Comparison of ENCODE assay signal across 8 mouse cellular contexts in genomic region chr11:44519950-44520761, GRCm38 (mm10). TPM values are rescaled to one million over a fixed set of nuclear protein-coding genes. Genes with fewer than 3 reads are reported as not detected.
A peak's percentile ranks its signal among the peaks of the same experiment; 100 is the strongest.
DNase-seq lines count a peak whose midpoint lies in the region; ATAC-seq and TF ChIP-seq lines count a peak whose summit lies in the region.

No protein-coding gene starts in this region.

- no peak for TF ChIP-seq RAD21 in MEL (IDR thresholded peaks at IDR 0.05; ENCODE audit: low read depth, low read length)

- H3K36me3 ChIP-seq in MEL (ENCODE audit: control insufficient read depth in 1 of 2, insufficient read depth in 2 of 2, low read length in 2 of 2) = peaks cover 18 to 32% of the 10 kb centered on the region in 2 experiments
- H3K36me3 ChIP-seq in hindbrain, embryonic 10.5 days = peaks cover 18% of the 10 kb centered on the region
- no peaks in the 10 kb centered on the region for H3K36me3 ChIP-seq in lung, postnatal 0 days (ENCODE audit: insufficient read depth, low read length)

- no peaks in the 10 kb centered on the region for H3K27me3 ChIP-seq in MEL (ENCODE audit: control insufficient read depth in 1 of 2, insufficient read depth in 2 of 2, low read length in 2 of 2)
- no peaks in the 10 kb centered on the region for H3K27me3 ChIP-seq in hindbrain, embryonic 10.5 days (ENCODE audit: insufficient read depth, poor library complexity, severe bottlenecking)
- H3K27me3 ChIP-seq in lung, postnatal 0 days (replicated peaks; ENCODE audit: insufficient read depth, low read length) = no peaks in the 10 kb centered on the region

- peaks cover 54% of the 10 kb centered on the region for H3K79me2 ChIP-seq in MEL (ENCODE audit: control insufficient read depth, insufficient read depth, low read length, poor library complexity)

- peak; percentile 66 for ATAC-seq in frontal cortex, adult (ENCODE audit: low TSS enrichment)
- ATAC-seq in lung, postnatal 0 days = peak; percentile 87

- TF ChIP-seq POLR2A in MEL (IDR thresholded peaks at IDR 0.05; ENCODE audit: control insufficient read depth in 1 of 2, insufficient read depth in 1 of 2, low read depth in 1 of 2, low read length in 2 of 2, poor library complexity in 1 of 2) = peak; percentile 72 to 83

- peak; percentile 94 for DNase-seq in MEL (ENCODE audit: low read depth, low spot score)
- peak; percentile 81 for DNase-seq in cerebellum, adult 9-10 months
- peak; percentile 84 for DNase-seq in hindbrain, embryonic 10.5 days (ENCODE audit: low spot score)
- peak; percentile 49 to 65 for DNase-seq in layer of hippocampus, postnatal 10 days (ENCODE audit: low spot score in 2 of 2)
- DNase-seq in lung, postnatal 0 days (ENCODE audit: low spot score) = peak; percentile 88
- peak; percentile 49 for DNase-seq in ovary, postnatal 14 days (ENCODE audit: low spot score)
- peak; percentile 89 for DNase-seq in thymus, postnatal 10 days (ENCODE audit: low spot score in 2 of 2)

- no peak for TF ChIP-seq CTCF in MEL (IDR thresholded peaks at IDR 0.05 in 2 of 3, conservative IDR thresholded peaks at IDR 0.05 in 1 of 3; ENCODE audit: control insufficient read depth in 1 of 3, insufficient read depth in 1 of 3, low read depth in 2 of 3, low read length in 3 of 3, poor library complexity in 1 of 3, severe bottlenecking in 1 of 3)
- TF ChIP-seq CTCF in lung, postnatal 0 days (IDR thresholded peaks at IDR 0.05) = no peak

- peak overlapping the region; percentile 87 for H3K4me2 ChIP-seq in lung, postnatal 0 days (replicated peaks; ENCODE audit: low read depth, low read length)

- H3K4me3 ChIP-seq in MEL (ENCODE audit: control insufficient read depth in 1 of 2, insufficient read depth in 1 of 2, low read depth in 2 of 2, low read length in 2 of 2) = peak overlapping the region; percentile 64 to 96
- H3K4me3 ChIP-seq in hindbrain, embryonic 10.5 days = peak overlapping the region; percentile 97
- peak overlapping the region; percentile 95 for H3K4me3 ChIP-seq in lung, postnatal 0 days (ENCODE audit: low read depth, low read length)

- H3K9me3 ChIP-seq in MEL (replicated peaks; ENCODE audit: insufficient read depth, low read length) = no peaks in the 10 kb centered on the region
- no peaks in the 10 kb centered on the region for H3K9me3 ChIP-seq in hindbrain, embryonic 10.5 days
- H3K9me3 ChIP-seq in lung, postnatal 0 days (ENCODE audit: low read length) = no peaks in the 10 kb centered on the region

- H3K27ac ChIP-seq in MEL (ENCODE audit: control insufficient read depth, low read depth, low read length) = peak overlapping the region; percentile 96
- peak overlapping the region; percentile 100 for H3K27ac ChIP-seq in hindbrain, embryonic 10.5 days
- H3K27ac ChIP-seq in lung, postnatal 0 days (ENCODE audit: low read length) = peak overlapping the region; percentile 93

- peak; percentile 52 to 75 for TF ChIP-seq EP300 in MEL (IDR thresholded peaks at IDR 0.05; ENCODE audit: low read depth in 1 of 2, low read length in 2 of 2)
- TF ChIP-seq EP300 in lung, postnatal 0 days (IDR thresholded peaks at IDR 0.05) = peak; percentile 19; the same call in 1 of the 2 replicates

- WGBS in hindbrain, embryonic 10.5 days = under 1% methylated on average over 28 of the region's 28 CpGs
- under 1% methylated on average over 28 of the region's 28 CpGs for WGBS in lung, postnatal 0 days

- H3K4me1 ChIP-seq in MEL (ENCODE audit: control insufficient read depth in 1 of 2, insufficient read depth in 2 of 2, low read length in 2 of 2) = peaks cover 10 to 24% of the 10 kb centered on the region in 2 experiments
- H3K4me1 ChIP-seq in hindbrain, embryonic 10.5 days (replicated peaks) = peaks cover 30% of the 10 kb centered on the region
- peaks cover 13% of the 10 kb centered on the region; the same call in 1 of the 2 replicates for H3K4me1 ChIP-seq in lung, postnatal 0 days (ENCODE audit: insufficient read depth, low read depth, low read length)

- peak overlapping the region; percentile 81 for H3K9ac ChIP-seq in MEL (ENCODE audit: control insufficient read depth, low read depth, low read length, poor library complexity, severe bottlenecking)
- H3K9ac ChIP-seq in lung, postnatal 0 days (replicated peaks; ENCODE audit: low read depth) = peak overlapping the region; percentile 59

TF ChIP-seq in MEL, 35 proteins besides CTCF, POLR2A, EP300 and RAD21 (continues in another document):
- TF ChIP-seq GATA1 (IDR thresholded peaks at IDR 0.05; ENCODE audit: low read depth, low read length) (no peak), POLR2AphosphoS2 (IDR thresholded peaks at IDR 0.05; ENCODE audit: low read length) (peak; percentile 61), MAX (IDR thresholded peaks at IDR 0.05; ENCODE audit: low read length) (peak; percentile 78; the same call in 1 of the 2 replicates), JUND (IDR thresholded peaks at IDR 0.05; ENCODE audit: low read depth, low read length) (no peak), E2F4 (IDR thresholded peaks at IDR 0.05; ENCODE audit: borderline replicate concordance, low read depth, low read length) (no peak), MXI1 (IDR thresholded peaks at IDR 0.05; ENCODE audit: low read depth, low read length) (peak; percentile 89), ZC3H11A (IDR thresholded peaks at IDR 0.05; ENCODE audit: low read depth, low read length) (no peak), MAFK (IDR thresholded peaks at IDR 0.05; ENCODE audit: borderline replicate concordance, low read depth, low read length) (peak; percentile 46; the same call in 1 of the 2 replicates), KAT2A (conservative IDR thresholded peaks at IDR 0.05; ENCODE audit: low read depth, low read length) (no peak; the same call in 1 of the 2 replicates), USF2 (IDR thresholded peaks at IDR 0.05; ENCODE audit: borderline replicate concordance in 1 of 2, insufficient read depth in 1 of 2, low read depth in 1 of 2, low read length in 2 of 2) (no peak), SIN3A (IDR thresholded peaks at IDR 0.05; ENCODE audit: low read length) (peak; percentile 88), TAL1 (IDR thresholded peaks at IDR 0.05; ENCODE audit: low read length) (peak; percentile 23), MEF2A (IDR thresholded peaks at IDR 0.05; ENCODE audit: extremely low read depth, insufficient replicate concordance, low read depth, low read length, poor library complexity, severe bottlenecking) (no peak), NRF1 (IDR thresholded peaks at IDR 0.05; ENCODE audit: insufficient read depth, low read depth, low read length, poor library complexity, severe bottlenecking) (no peak), HCFC1 (IDR thresholded peaks at IDR 0.05; ENCODE audit: low read depth, low read length) (peak; percentile 65; the same call in 1 of the 2 replicates), CHD1 (IDR thresholded peaks at IDR 0.05; ENCODE audit: low read depth, low read length) (peak; percentile 85; the same call in 1 of the 2 replicates), ZMIZ1 (IDR thresholded peaks at IDR 0.05; ENCODE audit: low read depth, low read length) (peak; percentile 85), POLR2AphosphoS5 (IDR thresholded peaks at IDR 0.05; ENCODE audit: borderline replicate concordance, low read depth, low read length) (no peak), BHLHE40 (IDR thresholded peaks at IDR 0.05; ENCODE audit: borderline replicate concordance, low read depth, low read length) (peak; percentile 64), TBP (IDR thresholded peaks at IDR 0.05; ENCODE audit: low read depth, low read length) (no peak; the same call in 1 of the 2 replicates), MYB (IDR thresholded peaks at IDR 0.05; ENCODE audit: low read depth, low read length) (no peak), UBTF (IDR thresholded peaks at IDR 0.05; ENCODE audit: borderline replicate concordance, insufficient read depth, low read depth, low read length) (no peak), RCOR1 (IDR thresholded peaks at IDR 0.05; ENCODE audit: low read depth, low read length) (0 out of 2 replicates have a peak, but pooled peaks have one; percentile 45), CHD2 (IDR thresholded peaks at IDR 0.05; ENCODE audit: low read length) (peak; percentile 60; the same call in 1 of the 2 replicates), USF1 (IDR thresholded peaks at IDR 0.05; ENCODE audit: low read depth, low read length) (0 out of 2 replicates have a peak, but pooled peaks have one; percentile 14), ETS1 (IDR thresholded peaks at IDR 0.05; ENCODE audit: low read depth, low read length) (peak; percentile 78), SMC3 (IDR thresholded peaks at IDR 0.05; ENCODE audit: low read depth, low read length) (no peak), ZNF384 (IDR thresholded peaks at IDR 0.05; ENCODE audit: low read depth, low read length) (0 out of 2 replicates have a peak, but pooled peaks have one; percentile 42), ELF1 (IDR thresholded peaks at IDR 0.05; ENCODE audit: low read depth, low read length) (no peak), TCF12 (IDR thresholded peaks at IDR 0.05; ENCODE audit: low read depth, low read length) (peak; percentile 67), GABPA (IDR thresholded peaks at IDR 0.05; ENCODE audit: low read depth, low read length) (no peak), MYC (IDR thresholded peaks at IDR 0.05; ENCODE audit: low read depth, low read length) (peak; percentile 65; the same call in 1 of the 2 replicates), MAZ (IDR thresholded peaks at IDR 0.05; ENCODE audit: low read depth, low read length) (peak; percentile 86), ZKSCAN1 (IDR thresholded peaks at IDR 0.05; ENCODE audit: low read depth, low read length) (peak; percentile 26; the same call in 1 of the 2 replicates)

RNA-seq across cellular contexts. Expression of gene Rnf145, which starts 1.4 kb away (rescaled TPM):
- total RNA-seq in MEL (2012; rRNA removed) = 74.9 and 94.1 TPM in 2 replicates
- 10 to 100 TPM in 1 of 2 experiments, not detected in 1; 73.5 TPM for polyA plus RNA-seq in MEL (2012; ENCODE audit: insufficient read depth in 1 of 2, insufficient read length in 2 of 2, low read depth in 1 of 2, low replicate concordance in 2 of 2, missing spikeins in 1 of 2)
- polyA plus RNA-seq in hindbrain, embryonic 10.5 days (2016; fragmentation: Nextera tagmentation; extraction: Ambion mirVana) = 111 and 125 TPM in 2 replicates
- total RNA-seq in layer of hippocampus, postnatal 10 days (2021) = 100 to 1,000 TPM in 1 of 2 experiments, 10 to 100 TPM in 1; 91.6 to 119 TPM
- 71.9 and 79.9 TPM in 2 replicates for polyA plus RNA-seq in lung, postnatal 0 days (2015; fragmentation: Nextera tagmentation; extraction: Ambion mirVana)

RNA-seq across cellular contexts. Expression of gene Ublcp1, which starts 49.9 kb away (rescaled TPM):
- total RNA-seq in MEL (2012; rRNA removed) = 18.8 and 21.1 TPM in 2 replicates
- polyA plus RNA-seq in MEL (2012; ENCODE audit: insufficient read depth in 1 of 2, insufficient read length in 2 of 2, low read depth in 1 of 2, low replicate concordance in 2 of 2, missing spikeins in 1 of 2) = 10 to 100 TPM in 1 of 2 experiments, not detected in 1; 22.2 TPM
- polyA plus RNA-seq in hindbrain, embryonic 10.5 days (2016; fragmentation: Nextera tagmentation; extraction: Ambion mirVana) = 58.5 and 72.0 TPM in 2 replicates
- total RNA-seq in layer of hippocampus, postnatal 10 days (2021) = 10 to 100 TPM; 39.8 to 40.2 TPM
- polyA plus RNA-seq in lung, postnatal 0 days (2015; fragmentation: Nextera tagmentation; extraction: Ambion mirVana) = 55.5 and 60.5 TPM in 2 replicates

Comparison
In these comparisons a context has a peak if more than half of its experiments do, and no peak if none do; other contexts are left out.
1. Peak in every context shown above with its lines: DNase-seq, ATAC-seq, H3K4me3 ChIP-seq and H3K27ac ChIP-seq.